Mouse (Mus musculus) T-helper 2 cell (primary cell): ENCODE results near the gene 1810009J06Rik.
"Not testable (repeated sequence)": the region's sequence is repeated elsewhere in the genome, so short reads cannot be mapped to it uniquely, and the experiment has no call there.

Source experiments
- in situ Hi-C: fragments of 300-600 bp; cut with MboI, MseI; formaldehyde crosslinking; loops from one replicate; pipeline ENCODE4 v1.15.1; 2025; ENCODE audit warnings: high pct_unique_total_duplicates

1810009J06Rik gene

GRCm38 (mm10) chr6:40964454-40964853 lies at the start of gene 1810009J06Rik:
Gene 1810009J06Rik, plus strand, starts transcription at chr6:40964754.
- in situ Hi-C loops: not testable (repeated sequence)

- in situ Hi-C loops: no loop called here
Observed at GRCm38 (mm10) chr6:40919954-40920353, 44.6 kb upstream of the 1810009J06Rik start.

- in situ Hi-C loops: no loop called here
Observed at GRCm38 (mm10) chr6:40940457-40940856, 24.1 kb upstream of the 1810009J06Rik start, which contains the start of gene 1700074P13Rik. Gene 1700074P13Rik, minus strand, starts transcription at chr6:40940557.

GRCm38 (mm10) chr6:40951770-40952169 lies 12.8 kb upstream of the 1810009J06Rik start, which contains the start of gene Gm4744:
Gene Gm4744, minus strand, starts transcription at chr6:40951870.
- in situ Hi-C loops: no loop called here

GRCm38 (mm10) chr6:40953716-40954115 lies 10.8 kb upstream of the 1810009J06Rik start:
- in situ Hi-C loops: no loop called here

- in situ Hi-C loops: loop anchor here (5.0 kb wide), 1 partner anchor 42 kb away; no protein-coding TSS in a partner anchor
Observed at GRCm38 (mm10) chr6:40999379-40999778, 34.8 kb downstream of the 1810009J06Rik start, which contains the start of gene Gm2663. Gene Gm2663, minus strand, starts transcription at chr6:40999479.

- in situ Hi-C loops: no loop called here
Observed at GRCm38 (mm10) chr6:41015065-41015464, 50.5 kb downstream of the 1810009J06Rik start.
